Mouse (Mus musculus): ENCODE data around the gene Gm21244.
"Not testable (repeated sequence)": the region's sequence is repeated elsewhere in the genome, so short reads cannot be mapped to it uniquely, and the experiment has no call there.

Gene Gm21244

DNA sequence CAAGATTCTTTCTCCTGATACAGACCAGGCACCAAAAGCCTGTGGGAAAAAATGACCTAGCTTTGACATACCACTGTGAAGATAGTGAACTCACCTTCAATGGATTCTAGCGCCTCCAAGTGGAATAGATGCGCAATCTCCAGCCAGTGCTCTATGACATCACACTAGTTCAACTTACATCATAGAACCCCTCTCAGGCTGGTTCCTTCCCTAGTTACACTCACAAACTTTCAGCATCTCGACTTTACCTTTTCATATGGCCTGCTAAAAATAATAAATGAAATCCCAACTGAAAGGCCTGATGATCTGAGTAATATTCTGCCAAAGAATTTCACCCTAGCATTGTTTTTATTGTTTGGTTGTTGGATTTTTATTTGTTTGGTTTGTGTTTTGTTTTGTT lies at the start of gene Gm21244:
Gene Gm21244 (minus strand): TSS at position 101 of the 400 bp plus-strand sequence.
- DNase-seq (ENCODE audit: low spot score in 2 of 2): not testable (repeated sequence)
